Mouse (Mus musculus) cerebellum, adult 2 months (tissue): ENCODE data around the gene Src. TPM values are rescaled to one million over a fixed set of nuclear protein-coding genes. Genes with fewer than 3 reads are reported as not detected.

Experiments used
- DNase-seq, 2 experiments: peaks; one replicate each; pipeline ENCODE4 v3.0.0; 2021
- H3K27ac ChIP-seq: fragments of 200-500 bp; 2 replicates; pipeline ENCODE4 v1.5.1; 2012; ENCODE audit warnings: low read length, control low read depth, inconsistent platforms; ENCODE audit not compliant: insufficient read depth
- H3K27me3 ChIP-seq: fragments of 200-500 bp; 2 replicates; pipeline ENCODE4 v1.6.1; 2012; ENCODE audit warnings: inconsistent platforms, mild to moderate bottlenecking, low read length, moderate library complexity; ENCODE audit not compliant: control insufficient read depth, insufficient read depth
- H3K4me1 ChIP-seq: fragments of 200-500 bp; 2 replicates; pipeline ENCODE4 v1.6.1; 2011; ENCODE audit warnings: low read length; ENCODE audit not compliant: control insufficient read depth, insufficient read depth
- H3K4me3 ChIP-seq: fragments of 200-500 bp; replicated peaks from 2 replicates; pipeline ENCODE3; 2011; ENCODE audit warnings: mild to moderate bottlenecking, low read depth, low read length, control low read depth; ENCODE audit not compliant: insufficient read depth
- CTCF ChIP-seq: fragments of 200-500 bp; IDR thresholded peaks from 2 replicates; pipeline ENCODE4 v1.5.1; 2011; ENCODE audit warnings: low read depth, mild to moderate bottlenecking, control low read depth, low read length, moderate library complexity, borderline replicate concordance; ENCODE audit not compliant: insufficient read depth
- POLR2A ChIP-seq: fragments of 200-500 bp; IDR thresholded peaks from 2 replicates; pipeline ENCODE4 v1.6.1; 2011; ENCODE audit warnings: low read length, control low read depth, borderline replicate concordance; ENCODE audit not compliant: insufficient read depth
- WGBS: fragments of 180-500 bp; shearing (Covaris S2); methylation state at CpG from one replicate; pipeline ENCODE4 v1.1.7; 2018; 5-methylcytosine and 5-hydroxymethylcytosine counted together
- polyA plus RNA-seq: library from polyadenylated mRNA; depleted of rRNA; stranded (reverse); fragments of >200 nt; gene quantifications from 2 replicates; pipeline ENCODE4 v1.2.3, GENCODE M21; 2012

The Src gene
- polyA plus RNA-seq, 1 experiment: 48.3 TPM

GRCm38 (mm10) chr2:157389591-157389921, 28.7 kb upstream of the Src start:
- no peak for DNase-seq
- Histone ChIP-seq H3K27me3 (no peaks in the 10 kb centered on the region), H3K4me3 (no peak overlapping the region), H3K27ac (no peak overlapping the region), H3K4me1 (peaks cover 10% of the 10 kb centered on the region)
- TF ChIP-seq POLR2A: no peak
- TF ChIP-seq CTCF: no peak
- WGBS: 68% methylated on average over 7 of the region's 7 CpGs

- H3K4me1 ChIP-seq: peaks cover 17% of the 10 kb centered on the region
- no peaks in the 10 kb centered on the region for H3K27me3 ChIP-seq
- TF ChIP-seq CTCF: no peak
- no peak for TF ChIP-seq POLR2A
- no peak for DNase-seq
- H3K27ac ChIP-seq: no peak overlapping the region
- WGBS: 95% methylated on average over 2 of the region's 2 CpGs
- no peak overlapping the region for H3K4me3 ChIP-seq
These were observed 25.9 kb upstream of the Src start for GRCm38 (mm10) chr2:157392331-157392730.

GRCm38 (mm10) chr2:157393549-157393948, 24.7 kb upstream of the Src start:
- DNase-seq: no peak
- 96% methylated on average over 4 of the region's 4 CpGs for WGBS
- Histone ChIP-seq H3K27ac (no peak overlapping the region), H3K4me3 (no peak overlapping the region), H3K27me3 (no peaks in the 10 kb centered on the region), H3K4me1 (peaks cover 12% of the 10 kb centered on the region; the same call in 1 of the 2 replicates)
- TF ChIP-seq POLR2A: no peak
- TF ChIP-seq CTCF: no peak

GRCm38 (mm10) chr2:157394868-157395267, 23.4 kb upstream of the Src start:
- no peak for DNase-seq
- Histone ChIP-seq H3K27ac (no peak overlapping the region), H3K27me3 (no peaks in the 10 kb centered on the region), H3K4me1 (peaks cover 12% of the 10 kb centered on the region; the same call in 1 of the 2 replicates), H3K4me3 (no peak overlapping the region)
- 69% methylated on average over 6 of the region's 6 CpGs for WGBS
- TF ChIP-seq CTCF: no peak
- TF ChIP-seq POLR2A: no peak

- WGBS: 23% methylated on average over 5 of the region's 5 CpGs
- Histone ChIP-seq H3K27ac (peak overlapping the region; percentile 24), H3K4me1 (peaks cover 12% of the 10 kb centered on the region; the same call in 1 of the 2 replicates), H3K4me3 (no peak overlapping the region), H3K27me3 (no peaks in the 10 kb centered on the region)
- TF ChIP-seq POLR2A (no peak), CTCF (no peak)
- DNase-seq: peak in 1 of 2 experiments; percentile 25
These were observed 22.9 kb upstream of the Src start for GRCm38 (mm10) chr2:157395371-157395770.

GRCm38 (mm10) chr2:157395960-157396359, 22.3 kb upstream of the Src start:
- Histone ChIP-seq H3K27ac (peak overlapping the region; percentile 24), H3K27me3 (no peaks in the 10 kb centered on the region), H3K4me3 (no peak overlapping the region), H3K4me1 (peaks cover 12% of the 10 kb centered on the region; the same call in 1 of the 2 replicates)
- TF ChIP-seq CTCF (no peak), POLR2A (no peak)
- WGBS: 63% methylated on average over 13 of the region's 13 CpGs
- no peak for DNase-seq

GRCm38 (mm10) chr2:157397376-157397775, 20.9 kb upstream of the Src start:
- H3K27ac ChIP-seq: no peak overlapping the region

GRCm38 (mm10) chr2:157398539-157398938, 19.7 kb upstream of the Src start:
- Histone ChIP-seq H3K4me1 (peaks cover 12% of the 10 kb centered on the region; the same call in 1 of the 2 replicates), H3K27me3 (no peaks in the 10 kb centered on the region), H3K4me3 (no peak overlapping the region), H3K27ac (no peak overlapping the region)
- no peak for DNase-seq
- TF ChIP-seq CTCF (no peak), POLR2A (no peak)
- WGBS: 99% methylated on average over 4 of the region's 4 CpGs

More at GRCm38 (mm10) chr2:157397376-157397775, 20.9 kb upstream of the Src start:
- Histone ChIP-seq H3K4me3 (no peak overlapping the region), H3K4me1 (peaks cover 12% of the 10 kb centered on the region; the same call in 1 of the 2 replicates), H3K27me3 (no peaks in the 10 kb centered on the region)
- DNase-seq: no peak
- TF ChIP-seq CTCF: no peak
- no peak for TF ChIP-seq POLR2A
- WGBS: 88% methylated on average over 4 of the region's 4 CpGs
